Mouse (Mus musculus): ENCODE results near the gene Hmg20a.

GRCm38 (mm10) chr9:56418738-56419239 lies 380 bp downstream of the Hmg20a start:
- TF ChIP-seq POLR2A (IDR thresholded peaks at IDR 0.05; ENCODE audit: insufficient read length, low read depth) (peak; percentile 67), MYOD1 (IDR thresholded peaks at IDR 0.05; ENCODE audit: control insufficient read depth in 1 of 3, insufficient read length in 2 of 3, low read depth in 2 of 3) (no peak), MYOG (IDR thresholded peaks at IDR 0.05; ENCODE audit: control insufficient read depth in 1 of 3, insufficient read depth in 1 of 3, insufficient read length in 2 of 3, low read depth in 2 of 3) (no peak), USF1 (IDR thresholded peaks at IDR 0.05; ENCODE audit: low read depth) (no peak), SRF (IDR thresholded peaks at IDR 0.05; ENCODE audit: control insufficient read depth, insufficient read length, low read depth) (no peak), POLR2AphosphoS2 (IDR thresholded peaks at IDR 0.05; ENCODE audit: insufficient read length, low read depth) (peak; percentile 47)
